Mouse (Mus musculus) bone marrow, adult 2 months (tissue): Measurements from ENCODE around the gene Morf4l2.

Experiments
- CTCF ChIP-seq: fragments of 200-500 bp; IDR thresholded peaks from 2 replicates; pipeline ENCODE4 v1.5.1; 2011; ENCODE audit warnings: low read length, control low read depth; ENCODE audit not compliant: control insufficient read depth, insufficient read depth
- POLR2A ChIP-seq: fragments of 200-500 bp; IDR thresholded peaks from 2 replicates; pipeline ENCODE4 v1.6.1; 2011; ENCODE audit warnings: low read depth, mild to moderate bottlenecking, control low read depth, low read length, borderline replicate concordance; ENCODE audit not compliant: control insufficient read depth

- no peak for TF ChIP-seq POLR2A
- no peak for TF ChIP-seq CTCF
Measured at GRCm38 (mm10) chrX:136693196-136693595, 50.3 kb downstream of the Morf4l2 start.
